Mouse (Mus musculus) embryonic facial prominence, embryonic 12.5 days (tissue): ENCODE measurements at regions not wholly inside any gene's neighbourhood (a gene's known extent, or its start where the extent isn't known, plus 50 kb on each side); places are given as distances from the start of the nearest gene placed in this dataset.

ENCODE experiments used
- ATAC-seq: fragments of 200-750 bp; cut with Nextera tagmentation; 2 replicates; pipeline ENCODE4 v1.8.0; 2017; ENCODE audit not compliant: insufficient number of reproducible peaks, insufficient read depth, low FRiP score, low TSS enrichment
- H3K27ac ChIP-seq: fragments of 300-500 bp; sonication (generic); 2 replicates; pipeline ENCODE4 v1.5.1; 2016; ENCODE audit warnings: mild to moderate bottlenecking
- H3K27me3 ChIP-seq: fragments of 300-500 bp; sonication (generic); 2 replicates; pipeline ENCODE4 v1.6.1; 2016; ENCODE audit warnings: mild to moderate bottlenecking, moderate library complexity
- H3K36me3 ChIP-seq: fragments of 300-500 bp; sonication (generic); 2 replicates; pipeline ENCODE4 v1.6.1; 2016; ENCODE audit warnings: mild to moderate bottlenecking
- H3K4me1 ChIP-seq: fragments of 300-500 bp; sonication (generic); 2 replicates; pipeline ENCODE4 v1.6.1; 2016
- H3K4me2 ChIP-seq: fragments of 300-500 bp; sonication (generic); replicated peaks from 2 replicates; pipeline ENCODE4 v1.6.1; 2016; ENCODE audit warnings: mild to moderate bottlenecking, moderate library complexity
- H3K4me3 ChIP-seq: fragments of 300-500 bp; sonication (generic); 2 replicates; pipeline ENCODE4 v1.5.1; 2016; ENCODE audit warnings: mild to moderate bottlenecking
- H3K9ac ChIP-seq: fragments of 300-500 bp; sonication (generic); 2 replicates; pipeline ENCODE4 v1.6.1; 2016; ENCODE audit warnings: mild to moderate bottlenecking, moderate library complexity
- H3K9me3 ChIP-seq: fragments of 300-500 bp; sonication (generic); 2 replicates; pipeline ENCODE4 v1.6.1; 2016; ENCODE audit warnings: mild to moderate bottlenecking, moderate library complexity
- WGBS: fragments of 180-500 bp; shearing (Covaris S2); methylation state at CpG from one replicate; pipeline ENCODE4 v1.1.7; 2016; 5-methylcytosine and 5-hydroxymethylcytosine counted together

DNA sequence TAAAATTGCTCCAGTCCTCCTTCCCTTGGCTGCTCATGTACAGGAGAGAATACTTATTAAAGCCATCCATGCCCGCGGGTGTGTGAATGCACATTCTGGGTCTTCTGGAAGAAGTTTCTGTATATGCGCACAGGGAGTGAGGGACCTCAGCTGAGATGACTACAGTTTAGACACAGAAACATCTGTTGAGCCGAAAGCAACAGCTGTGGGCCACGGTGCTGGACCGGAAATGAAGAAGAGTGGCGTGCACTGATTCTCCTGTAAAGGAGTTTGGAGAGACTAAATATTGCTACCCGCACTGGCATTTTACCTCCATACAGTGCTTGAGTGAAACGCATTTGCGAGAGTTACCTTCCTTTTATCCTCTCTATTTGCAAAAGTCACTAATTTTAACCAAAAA, 278.0 kb upstream of the Gm5148 start:
- ATAC-seq, result no peak
- Histone ChIP-seq H3K9me3 (no peaks in the 10 kb centered on the region), H3K27me3 (no peaks in the 10 kb centered on the region), H3K27ac (no peak overlapping the region), H3K4me1 (no peaks in the 10 kb centered on the region), H3K9ac (no peak overlapping the region), H3K4me2 (no peak overlapping the region), H3K4me3 (no peak overlapping the region), H3K36me3 (no peaks in the 10 kb centered on the region)
- WGBS, result 87% methylated on average over 10 of the region's 10 CpGs

DNA sequence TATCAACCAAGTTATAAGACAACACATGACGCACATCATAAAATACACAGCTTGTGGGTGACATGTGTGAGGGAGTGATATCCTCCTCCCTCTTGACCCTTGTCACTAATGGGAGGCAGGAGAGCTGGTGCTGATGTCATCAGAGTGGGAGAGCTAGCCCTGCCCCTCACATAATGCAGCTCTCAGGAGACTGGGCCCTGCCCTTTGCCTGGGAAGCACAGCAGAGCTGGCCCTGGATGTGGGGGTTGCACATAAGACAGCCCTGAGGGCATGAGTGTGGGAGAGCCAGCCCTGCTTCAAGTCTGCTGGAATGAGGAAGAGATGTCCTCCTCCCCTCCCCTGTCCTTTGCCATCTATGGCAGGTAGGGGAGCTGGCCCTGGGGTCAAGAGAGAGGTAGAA, 275.5 kb upstream of the Gm5148 start:
- 95% methylated on average over 1 of the region's 1 CpGs for WGBS
- no peaks in the 10 kb centered on the region for H3K4me1 ChIP-seq
- H3K27me3 ChIP-seq, result no peaks in the 10 kb centered on the region
- H3K36me3 ChIP-seq, result no peaks in the 10 kb centered on the region
- no peak overlapping the region for H3K4me3 ChIP-seq
- no peak for ATAC-seq
- no peaks in the 10 kb centered on the region for H3K9me3 ChIP-seq
- no peak overlapping the region for H3K9ac ChIP-seq
- H3K27ac ChIP-seq, result no peak overlapping the region
- H3K4me2 ChIP-seq, result no peak overlapping the region

DNA sequence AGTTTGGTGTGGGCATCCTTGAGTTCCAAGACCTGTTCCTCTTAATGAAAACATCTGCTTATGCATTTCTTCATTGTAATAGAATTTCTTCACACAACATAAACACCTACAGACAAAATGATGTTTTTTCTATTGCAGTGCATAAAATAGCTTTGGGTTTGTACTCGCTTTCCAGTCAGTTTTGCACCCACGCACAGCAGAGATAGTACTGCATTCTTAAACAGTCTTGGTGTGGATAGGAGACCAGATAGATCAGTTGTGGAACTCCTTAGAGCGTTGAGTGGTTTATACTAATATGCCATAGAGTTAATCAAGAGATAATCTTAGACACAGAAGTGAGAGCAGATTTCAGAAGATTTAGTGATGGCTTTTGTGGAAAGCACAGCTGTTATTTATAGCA, 273.7 kb upstream of the Gm5148 start:
- no peak overlapping the region for H3K4me3 ChIP-seq
- H3K9me3 ChIP-seq, result no peaks in the 10 kb centered on the region
- WGBS, result 92% methylated on average over 3 of the region's 3 CpGs
- no peak overlapping the region for H3K4me2 ChIP-seq
- no peak for ATAC-seq
- no peaks in the 10 kb centered on the region for H3K36me3 ChIP-seq
- no peak overlapping the region for H3K9ac ChIP-seq
- no peaks in the 10 kb centered on the region for H3K4me1 ChIP-seq
- no peaks in the 10 kb centered on the region for H3K27me3 ChIP-seq
- H3K27ac ChIP-seq, result no peak overlapping the region

DNA sequence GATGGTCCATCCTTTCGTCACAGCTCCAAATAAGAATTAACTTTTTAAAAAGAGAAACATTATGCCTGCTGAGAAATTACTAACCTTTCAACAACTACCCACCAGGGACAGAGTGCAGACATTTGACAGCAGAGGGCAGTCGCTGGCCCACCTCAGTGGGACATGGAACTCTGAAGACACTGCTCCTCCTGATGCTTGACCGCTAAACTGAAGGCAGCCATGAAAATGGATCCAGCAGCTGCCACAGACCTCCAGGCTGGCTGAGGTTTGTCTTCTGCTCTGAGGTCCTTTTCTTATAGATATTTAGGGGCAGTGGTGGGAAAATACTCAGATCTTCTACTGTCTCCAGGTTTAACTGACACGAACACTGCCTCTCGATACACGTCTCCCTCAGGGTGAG, 265.7 kb upstream of the Gm5148 start:
- H3K4me2 ChIP-seq, result no peak overlapping the region
- no peak for ATAC-seq
- H3K4me1 ChIP-seq, result peaks cover 6% of the 10 kb centered on the region; the same call in 1 of the 2 replicates
- WGBS, result 88% methylated on average over 6 of the region's 6 CpGs
- H3K9ac ChIP-seq, result no peak overlapping the region
- H3K4me3 ChIP-seq, result no peak overlapping the region
- no peaks in the 10 kb centered on the region for H3K27me3 ChIP-seq
- H3K9me3 ChIP-seq, result no peaks in the 10 kb centered on the region
- H3K36me3 ChIP-seq, result no peaks in the 10 kb centered on the region
- no peak overlapping the region for H3K27ac ChIP-seq

DNA sequence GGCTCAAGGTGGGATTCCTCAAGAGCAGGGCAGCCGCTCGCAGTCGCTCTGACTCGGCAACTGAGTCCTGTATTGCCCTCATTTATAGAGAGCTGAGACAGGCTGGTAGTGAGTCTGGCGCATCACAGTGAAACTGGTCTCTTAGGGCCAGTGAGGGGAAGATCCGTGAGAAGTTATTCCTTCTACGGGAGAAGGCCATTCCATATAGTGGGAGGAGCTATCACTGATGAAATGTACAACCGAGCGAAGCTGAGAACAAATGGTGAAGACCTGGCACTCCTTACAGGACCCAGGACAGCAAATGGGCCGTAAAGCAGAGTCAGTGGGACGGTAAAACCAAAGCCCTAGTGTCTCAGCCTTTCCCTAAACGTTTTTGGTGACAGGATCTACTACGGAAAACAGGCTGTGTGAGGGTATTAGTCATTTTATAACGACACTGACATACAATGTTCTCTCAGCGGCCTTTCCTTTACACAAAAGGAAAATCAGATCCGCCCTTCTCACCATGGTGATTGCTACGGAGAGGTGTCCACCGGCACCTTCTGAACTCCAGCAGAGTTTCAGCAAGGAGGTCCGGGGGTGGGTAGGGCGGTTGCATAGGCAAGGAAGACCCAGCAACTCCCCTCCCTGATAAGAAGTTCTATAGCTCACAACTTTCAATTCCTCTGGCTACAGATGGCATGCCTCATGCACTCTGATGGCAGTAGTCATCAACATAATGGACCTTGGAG, 263.6 kb upstream of the Gm5148 start:
- H3K4me3 ChIP-seq, result no peak overlapping the region
- H3K4me2 ChIP-seq, result no peak overlapping the region
- peaks cover 6% of the 10 kb centered on the region; the same call in 1 of the 2 replicates for H3K4me1 ChIP-seq
- 82% methylated on average over 20 of the region's 20 CpGs for WGBS
- no peak for ATAC-seq
- no peak overlapping the region for H3K9ac ChIP-seq
- no peaks in the 10 kb centered on the region for H3K27me3 ChIP-seq
- no peaks in the 10 kb centered on the region for H3K36me3 ChIP-seq
- no peak overlapping the region for H3K27ac ChIP-seq
- H3K9me3 ChIP-seq, result no peaks in the 10 kb centered on the region

DNA sequence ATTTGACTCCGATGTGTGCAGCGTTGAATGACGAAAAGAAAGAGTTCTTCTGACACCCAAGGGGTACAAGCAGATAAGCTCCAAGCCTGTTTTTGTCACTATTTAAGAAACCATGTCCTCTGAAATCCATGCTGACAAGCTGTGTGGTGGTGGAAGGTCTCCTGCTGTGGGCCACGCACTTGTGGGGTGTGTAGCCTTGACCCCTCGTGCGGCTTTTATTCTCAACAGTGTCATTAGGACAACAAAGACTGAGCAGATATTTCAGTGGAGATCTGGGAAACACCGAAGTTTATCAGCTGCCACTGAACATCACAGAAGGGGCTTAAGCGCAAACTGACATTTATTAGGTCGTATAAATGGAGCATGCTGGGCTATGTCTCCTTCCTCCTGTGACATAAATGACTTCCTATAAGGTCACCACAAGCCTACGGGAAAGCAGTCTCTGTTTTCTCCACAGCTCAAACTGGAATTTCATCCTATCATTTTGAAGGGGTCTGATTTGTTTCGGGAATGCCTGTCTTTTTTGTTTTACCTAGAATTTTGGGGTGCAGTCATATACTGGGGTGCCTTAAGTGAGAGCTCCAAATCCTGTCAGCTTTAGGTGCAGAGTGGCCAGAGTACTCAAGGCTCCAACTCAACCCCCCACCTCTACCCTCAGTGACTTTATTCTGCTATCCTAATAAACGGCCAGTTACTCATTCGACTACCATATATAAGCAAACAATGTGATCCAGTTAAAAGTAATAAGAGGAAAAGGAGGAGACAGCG, 262.9 kb upstream of the Gm5148 start:
- Histone ChIP-seq H3K36me3 (no peaks in the 10 kb centered on the region), H3K4me1 (peaks cover 6% of the 10 kb centered on the region; the same call in 1 of the 2 replicates), H3K4me3 (no peak overlapping the region), H3K27me3 (no peaks in the 10 kb centered on the region), H3K9ac (no peak overlapping the region), H3K27ac (no peak overlapping the region), H3K4me2 (no peak overlapping the region), H3K9me3 (no peaks in the 10 kb centered on the region)
- no peak for ATAC-seq
- 78% methylated on average over 14 of the region's 14 CpGs for WGBS

DNA sequence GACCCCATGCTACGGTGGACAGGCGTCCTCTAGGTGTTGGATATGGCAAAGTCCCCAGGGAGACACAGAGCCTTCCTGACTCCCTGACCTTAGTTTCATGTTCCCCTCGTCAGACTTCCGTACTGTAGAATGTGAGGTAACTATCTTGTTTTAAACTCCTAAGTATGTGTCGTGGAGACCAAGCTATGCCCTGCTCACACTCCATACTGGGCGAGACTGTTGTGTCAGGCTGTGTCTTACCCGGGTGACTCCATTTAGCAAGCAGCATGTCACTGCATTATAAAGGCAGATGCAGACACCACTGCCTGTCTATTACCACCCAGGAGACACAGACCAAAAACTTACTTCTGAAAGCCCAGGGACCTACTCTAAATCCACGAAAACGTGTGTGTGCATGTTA, 260.4 kb upstream of the Gm5148 start:
- H3K27me3 ChIP-seq, result no peaks in the 10 kb centered on the region
- no peak overlapping the region for H3K27ac ChIP-seq
- no peak for ATAC-seq
- H3K9ac ChIP-seq, result no peak overlapping the region
- 81% methylated on average over 9 of the region's 9 CpGs for WGBS
- H3K9me3 ChIP-seq, result no peaks in the 10 kb centered on the region
- H3K4me3 ChIP-seq, result no peak overlapping the region
- H3K36me3 ChIP-seq, result no peaks in the 10 kb centered on the region
- H3K4me1 ChIP-seq, result peaks cover 6% of the 10 kb centered on the region; the same call in 1 of the 2 replicates
- H3K4me2 ChIP-seq, result no peak overlapping the region

DNA sequence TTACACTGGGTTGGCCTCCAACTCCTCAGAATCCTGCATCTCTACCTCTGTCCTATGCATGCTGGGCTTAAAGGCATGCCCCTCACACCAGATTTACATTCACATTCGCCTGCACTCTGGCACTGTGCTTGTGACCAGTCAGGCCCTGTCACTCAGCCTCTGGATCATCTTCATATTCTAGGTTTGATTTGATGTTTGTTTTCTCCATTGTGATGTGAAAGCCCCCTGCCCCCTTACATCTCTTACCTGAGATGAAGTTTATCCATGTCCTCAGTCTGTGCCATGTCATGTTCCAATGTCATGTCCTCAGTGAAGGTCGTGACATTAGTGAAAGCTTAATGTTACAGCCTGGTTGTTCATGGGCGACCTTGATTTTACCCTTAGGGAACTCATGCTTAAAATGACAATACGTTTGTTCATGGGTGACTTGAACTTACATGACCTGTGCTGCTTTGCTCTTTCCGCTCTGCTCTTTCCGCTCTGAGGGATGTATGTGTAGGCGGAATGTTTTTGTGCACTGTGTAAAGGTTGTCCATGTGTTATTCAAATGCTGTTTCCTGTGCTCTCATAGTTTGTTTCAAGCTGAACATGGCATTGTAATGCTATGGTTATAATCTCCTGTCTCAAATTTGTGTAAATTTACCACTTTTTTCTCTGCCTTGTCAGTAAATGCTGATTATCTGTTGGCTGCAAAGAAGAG, 257.3 kb upstream of the Gm5148 start:
- H3K9ac ChIP-seq, result no peak overlapping the region
- H3K4me1 ChIP-seq, result peaks cover 16% of the 10 kb centered on the region
- no peaks in the 10 kb centered on the region for H3K36me3 ChIP-seq
- no peaks in the 10 kb centered on the region for H3K9me3 ChIP-seq
- no peak overlapping the region for H3K4me3 ChIP-seq
- H3K27me3 ChIP-seq, result no peaks in the 10 kb centered on the region
- no peak overlapping the region for H3K4me2 ChIP-seq
- H3K27ac ChIP-seq, result no peak overlapping the region
- no peak for ATAC-seq
- WGBS, result 53% methylated on average over 7 of the region's 7 CpGs

DNA sequence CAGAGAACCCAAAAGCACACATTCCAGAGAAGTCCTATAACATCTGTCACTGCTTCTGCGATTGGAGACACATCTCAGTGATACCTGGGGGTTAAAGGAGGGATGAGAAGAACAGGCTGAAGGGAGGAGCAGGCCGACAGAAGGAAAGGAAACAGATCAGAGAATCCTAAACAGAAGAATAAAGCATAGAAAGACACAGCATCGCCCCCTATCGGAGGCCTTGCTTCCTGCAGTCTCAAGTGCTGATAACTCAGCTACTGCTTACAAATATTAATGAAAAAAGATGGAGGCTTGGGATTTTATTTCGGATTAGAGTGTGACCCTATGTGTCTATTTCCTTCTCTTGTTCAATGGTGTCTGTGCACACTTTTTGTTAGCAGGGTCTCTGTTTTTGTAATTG, 255.6 kb upstream of the Gm5148 start:
- H3K9me3 ChIP-seq, result no peaks in the 10 kb centered on the region
- WGBS, result 56% methylated on average over 5 of the region's 5 CpGs
- no peaks in the 10 kb centered on the region for H3K36me3 ChIP-seq
- H3K9ac ChIP-seq, result no peak overlapping the region
- ATAC-seq, result no peak
- no peak overlapping the region for H3K4me2 ChIP-seq
- H3K27me3 ChIP-seq, result no peaks in the 10 kb centered on the region
- no peak overlapping the region for H3K4me3 ChIP-seq
- H3K4me1 ChIP-seq, result peaks cover 28% of the 10 kb centered on the region
- H3K27ac ChIP-seq, result no peak overlapping the region

DNA sequence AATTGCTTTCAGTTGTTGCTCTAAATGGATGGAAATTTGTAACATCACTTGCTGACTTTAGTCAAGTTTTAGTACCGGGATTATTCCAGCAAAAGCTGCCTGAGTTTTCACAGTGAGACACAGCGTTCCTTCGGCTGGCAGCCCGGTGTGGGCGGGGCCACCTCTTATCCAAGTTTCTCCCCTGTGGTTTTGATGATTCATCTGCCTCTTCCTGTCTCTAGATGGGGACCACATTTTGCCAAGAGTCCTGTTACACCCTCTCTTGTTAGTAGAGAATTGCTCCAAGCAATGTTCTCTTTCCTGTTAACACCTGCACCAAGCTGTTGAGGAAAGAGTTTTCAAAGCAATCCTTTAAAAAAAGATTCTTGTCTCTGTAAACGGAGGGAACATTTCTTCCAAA, 254.2 kb upstream of the Gm5148 start:
- Histone ChIP-seq H3K27ac (no peak overlapping the region), H3K4me2 (no peak overlapping the region), H3K27me3 (no peaks in the 10 kb centered on the region)

DNA sequence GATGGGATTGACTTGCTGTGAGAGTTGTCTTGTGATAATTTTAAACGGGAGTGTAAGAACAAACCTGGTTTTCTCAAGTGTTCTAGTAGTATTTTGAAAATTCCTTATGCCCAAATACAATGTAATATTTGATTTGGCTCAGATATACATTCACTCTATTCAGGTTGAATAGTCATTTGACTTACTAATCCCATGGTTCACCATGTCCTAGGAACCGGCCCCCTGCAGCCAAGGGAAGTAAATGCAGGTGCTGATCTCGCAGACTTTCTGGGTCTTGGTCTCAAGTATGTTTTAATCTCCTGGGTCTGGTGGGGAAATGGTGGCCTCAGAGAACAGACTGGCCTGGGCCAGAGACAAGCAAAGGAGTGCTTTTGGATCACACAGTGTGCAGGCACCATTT, 253.2 kb upstream of the Gm5148 start:
- Histone ChIP-seq H3K4me2 (no peak overlapping the region), H3K9ac (no peak overlapping the region), H3K27me3 (no peaks in the 10 kb centered on the region), H3K4me1 (peaks cover 29% of the 10 kb centered on the region), H3K36me3 (no peaks in the 10 kb centered on the region), H3K9me3 (no peaks in the 10 kb centered on the region), H3K27ac (no peak overlapping the region), H3K4me3 (no peak overlapping the region)
- ATAC-seq, result no peak
- WGBS, result 56% methylated on average over 3 of the region's 3 CpGs

More for the DNA sequence above, 254.2 kb upstream of the Gm5148 start:
- H3K36me3 ChIP-seq, result no peaks in the 10 kb centered on the region
- no peaks in the 10 kb centered on the region for H3K9me3 ChIP-seq
- H3K4me1 ChIP-seq, result peaks cover 29% of the 10 kb centered on the region
- no peak overlapping the region for H3K9ac ChIP-seq
- H3K4me3 ChIP-seq, result no peak overlapping the region
- WGBS, result 16% methylated on average over 6 of the region's 6 CpGs
- ATAC-seq, result no peak

DNA sequence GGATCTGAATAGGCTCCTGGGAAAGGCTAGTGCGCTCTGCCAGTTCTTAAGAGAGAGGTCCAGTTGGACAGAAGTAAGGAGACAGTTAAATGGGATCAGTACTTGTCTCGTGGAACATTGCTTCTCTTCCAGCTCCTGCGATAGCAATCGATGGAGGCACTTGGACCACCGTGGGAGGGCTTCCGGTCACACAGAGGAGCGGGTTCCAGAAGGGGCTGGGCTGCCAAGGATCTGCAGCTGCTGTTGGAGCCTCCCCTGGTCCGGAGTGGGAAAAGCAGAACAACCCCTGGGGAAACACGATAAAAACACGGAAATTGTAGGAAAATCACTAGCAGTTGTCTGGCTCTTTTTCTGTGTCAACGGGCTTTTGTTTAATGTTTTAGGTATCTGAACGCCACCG, 252.3 kb upstream of the Gm5148 start:
- H3K4me2 ChIP-seq, result peak overlapping the region; percentile 49
- peak overlapping the region; percentile 18; the same call in 1 of the 2 replicates for H3K4me3 ChIP-seq
- no peaks in the 10 kb centered on the region for H3K36me3 ChIP-seq
- H3K27me3 ChIP-seq, result no peaks in the 10 kb centered on the region
- 15% methylated on average over 13 of the region's 13 CpGs for WGBS
- ATAC-seq, result no peak
- H3K9me3 ChIP-seq, result no peaks in the 10 kb centered on the region
- peak overlapping the region; percentile 51; the same call in 1 of the 2 replicates for H3K27ac ChIP-seq
- H3K9ac ChIP-seq, result no peak overlapping the region
- H3K4me1 ChIP-seq, result peaks cover 29% of the 10 kb centered on the region
